Mouse (Mus musculus) intestine, embryonic 16.5 days (tissue): ENCODE results near the gene Tmem87a. TPM values are rescaled to one million over a fixed set of nuclear protein-coding genes. Genes with fewer than 3 reads are reported as not detected.

Source experiments
- ATAC-seq: fragments of 200-750 bp; cut with Nextera tagmentation; 2 replicates; pipeline ENCODE4 v1.8.0; 2017; ENCODE audit warnings: moderate TSS enrichment, moderate library complexity
- H3K27ac ChIP-seq: fragments of 300-500 bp; sonication (generic); 2 replicates; pipeline ENCODE4 v1.5.1; 2014; ENCODE audit warnings: mild to moderate bottlenecking, low read length
- H3K27me3 ChIP-seq: fragments of 300-500 bp; sonication (generic); replicated peaks from 2 replicates; pipeline ENCODE4 v1.6.1; 2014; ENCODE audit warnings: low read length, control low read depth, mixed read lengths; ENCODE audit not compliant: control insufficient read depth, insufficient read depth
- H3K36me3 ChIP-seq: fragments of 300-500 bp; sonication (generic); 2 replicates; pipeline ENCODE4 v1.6.1; 2014; ENCODE audit warnings: low read length, control low read depth; ENCODE audit not compliant: control insufficient read depth, insufficient read depth
- H3K4me1 ChIP-seq: fragments of 300-500 bp; sonication (generic); 2 replicates; pipeline ENCODE4 v1.6.1; 2014; ENCODE audit warnings: low read length, control low read depth, mixed read lengths; ENCODE audit not compliant: control insufficient read depth, insufficient read depth
- H3K4me2 ChIP-seq: fragments of 300-500 bp; sonication (generic); 2 replicates; pipeline ENCODE4 v1.6.1; 2014; ENCODE audit warnings: low read depth, low read length, control low read depth
- H3K4me3 ChIP-seq: fragments of 300-500 bp; sonication (generic); 2 replicates; pipeline ENCODE4 v1.5.1; 2014; ENCODE audit warnings: mild to moderate bottlenecking, low read length
- H3K9ac ChIP-seq: fragments of 300-500 bp; sonication (generic); 2 replicates; pipeline ENCODE4 v1.6.1; 2014; ENCODE audit warnings: low read depth, low read length
- H3K9me3 ChIP-seq: fragments of 300-500 bp; sonication (generic); 2 replicates; pipeline ENCODE4 v1.6.1; 2016; ENCODE audit warnings: low read length, control low read depth; ENCODE audit not compliant: control insufficient read depth
- WGBS: fragments of 180-500 bp; shearing (Covaris S2); extraction: QIAGEN DNeasy Blood & Tissue Kit; methylation state at CpG from one replicate; pipeline ENCODE4 v1.1.7; 2014; 5-methylcytosine and 5-hydroxymethylcytosine counted together
- polyA plus RNA-seq: library from polyadenylated mRNA; unstranded; fragments of >200 nt; fragmentation: Nextera tagmentation; extraction: Ambion mirVana; gene quantifications from 2 replicates; pipeline ENCODE4 v1.2.1, GENCODE M21; 2015

Tmem87a gene
- polyA plus RNA-seq, 1 experiment from 2014 or later = 7.3 TPM

DNA sequence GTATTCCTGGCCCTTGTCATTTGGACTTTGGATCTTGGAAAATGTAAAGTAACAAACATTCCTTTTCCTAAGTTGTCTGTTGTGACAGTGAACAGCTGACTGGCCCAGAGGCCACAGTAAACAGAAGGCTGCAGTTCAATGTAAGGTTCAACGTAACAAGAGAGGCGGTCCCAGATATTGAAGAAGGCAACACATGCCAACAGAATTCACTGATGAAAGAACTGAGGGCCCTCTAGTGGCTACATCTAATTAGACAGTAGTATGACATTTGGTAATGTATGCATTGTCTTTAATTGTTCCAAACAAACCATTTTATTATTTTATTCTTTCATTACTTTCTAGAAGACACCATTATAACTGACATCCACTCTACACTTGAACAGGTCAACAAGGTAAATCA lies 66.0 kb downstream of the Tmem87a start:
- H3K4me2 ChIP-seq = no peak overlapping the region
- WGBS = 59% methylated on average over 2 of the region's 2 CpGs

DNA sequence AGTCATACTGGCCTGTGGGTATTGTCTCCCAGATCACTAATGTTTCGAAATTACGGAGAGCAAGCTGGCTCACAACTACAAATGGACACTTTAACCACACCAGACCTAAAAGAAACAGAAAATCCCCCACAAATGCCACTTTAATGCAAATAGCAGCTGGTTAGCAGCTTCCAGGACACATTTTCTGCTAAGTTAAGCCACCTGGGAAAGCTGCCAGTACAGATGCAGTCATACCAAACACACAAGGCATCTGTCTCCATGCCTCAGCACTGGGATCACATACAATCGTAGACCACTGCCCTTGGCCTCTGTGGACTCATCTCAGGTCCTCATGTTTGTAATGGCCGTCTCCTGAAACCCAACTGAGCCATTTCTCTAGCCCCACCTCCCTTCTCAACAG lies 72.3 kb downstream of the Tmem87a start:
- Histone ChIP-seq H3K27ac (no peak overlapping the region), H3K4me1 (no peaks in the 10 kb centered on the region), H3K4me2 (no peak overlapping the region), H3K9me3 (no peaks in the 10 kb centered on the region), H3K9ac (no peak overlapping the region), H3K36me3 (peaks cover 28% of the 10 kb centered on the region), H3K27me3 (no peaks in the 10 kb centered on the region), H3K4me3 (no peak overlapping the region)
- 82% methylated on average over 4 of the region's 4 CpGs for WGBS
- ATAC-seq = no peak

More for the DNA sequence above, 66.0 kb downstream of the Tmem87a start:
- Histone ChIP-seq H3K4me3 (no peak overlapping the region), H3K9me3 (no peaks in the 10 kb centered on the region), H3K9ac (no peak overlapping the region), H3K4me1 (no peaks in the 10 kb centered on the region), H3K27ac (no peak overlapping the region), H3K27me3 (no peaks in the 10 kb centered on the region), H3K36me3 (peaks cover 13% of the 10 kb centered on the region)
- ATAC-seq = no peak

DNA sequence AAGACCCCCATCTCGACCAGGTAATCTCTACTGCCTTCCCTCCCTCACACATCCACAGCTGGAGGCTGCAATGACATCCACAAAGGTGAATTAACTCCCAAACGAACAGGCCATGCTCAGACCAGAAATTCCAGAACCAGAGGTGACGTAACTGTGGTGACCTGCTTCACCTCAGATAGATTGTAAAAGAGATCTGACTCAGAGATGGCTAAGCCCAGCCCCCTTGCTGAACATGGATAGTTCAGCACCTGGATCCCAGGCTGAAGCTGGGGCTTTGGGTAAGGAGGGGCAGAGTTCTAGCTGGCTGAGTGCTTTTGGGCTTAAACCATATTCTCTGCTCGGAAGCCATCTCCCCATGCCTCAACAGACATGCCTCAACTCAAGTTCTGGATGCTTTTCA lies 88.8 kb downstream of the Tmem87a start:
- peak; percentile 52 for ATAC-seq
- H3K27ac ChIP-seq = no peak overlapping the region
- WGBS = 56% methylated on average over 4 of the region's 4 CpGs

DNA sequence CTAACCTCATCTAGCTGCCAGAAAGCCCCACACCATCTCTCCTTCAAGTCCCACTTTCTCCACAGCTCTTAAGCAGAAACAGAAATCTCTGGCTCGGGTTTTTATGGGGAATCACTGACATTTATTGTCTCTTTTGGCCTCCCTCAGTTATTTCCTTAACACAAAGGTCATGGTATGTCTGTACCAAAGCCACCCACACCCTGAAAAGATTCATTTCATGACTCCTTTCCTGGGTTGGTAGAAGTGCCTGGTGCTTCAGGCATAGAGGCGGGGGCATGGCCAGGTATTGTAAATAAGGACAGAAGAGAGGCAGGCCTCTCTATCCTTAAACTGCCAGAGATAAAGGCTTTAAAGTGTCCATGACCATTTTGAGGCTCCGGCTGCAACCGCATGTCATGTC lies 89.4 kb downstream of the Tmem87a start:
- Histone ChIP-seq H3K27me3 (no peaks in the 10 kb centered on the region), H3K9me3 (no peaks in the 10 kb centered on the region), H3K9ac (no peak overlapping the region), H3K4me1 (peaks cover 3% of the 10 kb centered on the region), H3K36me3 (0 out of 2 replicates have a peak, but pooled peaks cover 8% of the 10 kb centered on the region), H3K4me3 (no peak overlapping the region), H3K4me2 (no peak overlapping the region), H3K27ac (no peak overlapping the region)
- peak; percentile 60; the same call in 1 of the 2 replicates for ATAC-seq
- WGBS = 67% methylated on average over 4 of the region's 4 CpGs

More for the DNA sequence above, 88.8 kb downstream of the Tmem87a start:
- H3K4me2 ChIP-seq = no peak overlapping the region
- no peak overlapping the region for H3K9ac ChIP-seq
- no peaks in the 10 kb centered on the region for H3K27me3 ChIP-seq
- H3K4me1 ChIP-seq = peaks cover 3% of the 10 kb centered on the region
- H3K36me3 ChIP-seq = 0 out of 2 replicates have a peak, but pooled peaks cover 8% of the 10 kb centered on the region
- no peaks in the 10 kb centered on the region for H3K9me3 ChIP-seq
- no peak overlapping the region for H3K4me3 ChIP-seq

DNA sequence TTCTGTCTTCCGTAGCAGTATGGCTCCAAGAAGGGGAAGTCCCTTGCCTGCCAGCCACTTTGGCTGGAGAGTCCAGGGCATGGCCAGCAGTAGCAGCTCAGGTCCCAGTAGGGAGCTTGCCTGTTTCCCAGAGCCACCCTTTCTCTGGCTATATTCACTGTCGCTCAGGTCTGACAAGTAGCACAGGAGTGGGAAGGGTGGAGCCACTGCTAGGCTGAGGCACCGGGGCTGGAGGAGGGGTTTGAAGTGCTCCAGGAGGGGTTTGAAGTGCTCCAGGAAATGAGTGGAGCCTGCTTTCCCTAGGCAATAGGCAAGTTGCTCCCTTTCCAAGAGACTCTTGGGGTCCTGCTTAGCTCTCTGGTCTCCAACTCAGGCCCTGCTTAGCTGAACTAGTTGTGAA lies 89.9 kb downstream of the Tmem87a start, which contains the start of gene Pla2g4f:
Gene Pla2g4f (minus strand): TSS at position 190 of the 400 bp plus-strand sequence.
- H3K36me3 ChIP-seq = 0 out of 2 replicates have a peak, but pooled peaks cover 8% of the 10 kb centered on the region
- no peak within 1 kb of the TSS for H3K4me2 ChIP-seq
- H3K27ac ChIP-seq = no peak within 1 kb of the TSS
- no peak within 1 kb of the TSS for H3K4me3 ChIP-seq
- 37% methylated on average over 3 of the region's 3 CpGs for WGBS
- no peaks in the 10 kb centered on the region for H3K9me3 ChIP-seq
- ATAC-seq = peak; percentile 67
- no peaks in the 10 kb centered on the region for H3K27me3 ChIP-seq
- H3K9ac ChIP-seq = no peak within 1 kb of the TSS
- H3K4me1 ChIP-seq = peaks cover 3% of the 10 kb centered on the region

DNA sequence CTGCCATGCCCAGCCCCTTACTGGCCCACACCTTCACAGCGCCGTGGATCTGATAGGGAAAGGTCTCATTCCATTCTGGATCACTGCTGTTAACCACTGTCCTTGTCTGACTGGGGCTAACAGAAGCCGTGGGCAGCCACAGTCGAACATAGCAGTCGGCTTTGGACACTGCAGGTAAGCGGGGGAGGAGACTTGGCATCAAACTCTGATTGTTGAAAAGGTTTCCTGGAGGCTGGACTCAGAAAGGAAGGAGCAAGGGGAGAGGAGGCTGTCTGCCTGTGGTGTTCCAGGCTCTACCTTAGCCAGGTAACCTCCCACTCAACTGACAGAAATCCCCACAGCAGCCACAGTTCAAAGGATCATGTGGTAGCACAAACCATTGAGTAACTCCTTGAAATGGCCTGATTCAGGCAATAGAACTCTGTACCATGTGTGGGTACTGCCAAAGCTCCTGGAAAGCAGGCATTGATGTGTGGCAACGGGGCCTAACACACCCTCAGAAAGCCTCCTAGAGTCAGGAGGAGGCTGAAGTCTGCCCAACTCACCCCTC lies 91.6 kb downstream of the Tmem87a start:
- Histone ChIP-seq H3K9me3 (no peaks in the 10 kb centered on the region), H3K4me1 (peaks cover 3% of the 10 kb centered on the region), H3K27me3 (no peaks in the 10 kb centered on the region), H3K36me3 (no peaks in the 10 kb centered on the region), H3K4me2 (no peak overlapping the region), H3K27ac (no peak overlapping the region), H3K4me3 (no peak overlapping the region), H3K9ac (no peak overlapping the region)
- 74% methylated on average over 7 of the region's 7 CpGs for WGBS
- ATAC-seq = no peak

Other genes with a start within 250 kb of the Tmem87a start
- gene Ehd4, start 249.5 kb downstream of the Tmem87a start, polyA plus RNA-seq = 46.0 and 51.7 TPM in 2 replicates
- 0.02 TPM in 2 replicates for gene Pla2g4e, start 158.8 kb downstream of the Tmem87a start, polyA plus RNA-seq
- gene Pla2g4d, start 114.9 kb downstream of the Tmem87a start, polyA plus RNA-seq = 0.06 TPM in 1 of 2 replicates, not detected in the other
- 0.64 and 0.70 TPM in 2 replicates for gene Pla2g4f, start 89.9 kb downstream of the Tmem87a start, polyA plus RNA-seq
- 18.1 and 20.9 TPM in 2 replicates for gene Vps39, start 51.0 kb downstream of the Tmem87a start, polyA plus RNA-seq
- 8.8 and 10.3 TPM in 2 replicates for gene Ganc, start 217 bp downstream of the Tmem87a start, polyA plus RNA-seq
- 0.77 and 0.92 TPM in 2 replicates for gene Capn3, start 51.9 kb upstream of the Tmem87a start, polyA plus RNA-seq
- 36.2 and 37.0 TPM in 2 replicates for gene Zfp106, start 159.7 kb upstream of the Tmem87a start, polyA plus RNA-seq
- gene Snap23, start 163.6 kb upstream of the Tmem87a start, polyA plus RNA-seq = 54.6 and 55.8 TPM in 2 replicates
- gene Haus2, start 205.3 kb upstream of the Tmem87a start, polyA plus RNA-seq = 16.9 and 20.6 TPM in 2 replicates
- gene Lrrc57, start 205.4 kb upstream of the Tmem87a start, polyA plus RNA-seq = 19.5 and 22.4 TPM in 2 replicates
- 2.5 and 3.3 TPM in 2 replicates for gene Stard9, start 225.0 kb upstream of the Tmem87a start, polyA plus RNA-seq